Mouse (Mus musculus): ENCODE data around the gene Gm11492.

Gm11492 gene

DNA sequence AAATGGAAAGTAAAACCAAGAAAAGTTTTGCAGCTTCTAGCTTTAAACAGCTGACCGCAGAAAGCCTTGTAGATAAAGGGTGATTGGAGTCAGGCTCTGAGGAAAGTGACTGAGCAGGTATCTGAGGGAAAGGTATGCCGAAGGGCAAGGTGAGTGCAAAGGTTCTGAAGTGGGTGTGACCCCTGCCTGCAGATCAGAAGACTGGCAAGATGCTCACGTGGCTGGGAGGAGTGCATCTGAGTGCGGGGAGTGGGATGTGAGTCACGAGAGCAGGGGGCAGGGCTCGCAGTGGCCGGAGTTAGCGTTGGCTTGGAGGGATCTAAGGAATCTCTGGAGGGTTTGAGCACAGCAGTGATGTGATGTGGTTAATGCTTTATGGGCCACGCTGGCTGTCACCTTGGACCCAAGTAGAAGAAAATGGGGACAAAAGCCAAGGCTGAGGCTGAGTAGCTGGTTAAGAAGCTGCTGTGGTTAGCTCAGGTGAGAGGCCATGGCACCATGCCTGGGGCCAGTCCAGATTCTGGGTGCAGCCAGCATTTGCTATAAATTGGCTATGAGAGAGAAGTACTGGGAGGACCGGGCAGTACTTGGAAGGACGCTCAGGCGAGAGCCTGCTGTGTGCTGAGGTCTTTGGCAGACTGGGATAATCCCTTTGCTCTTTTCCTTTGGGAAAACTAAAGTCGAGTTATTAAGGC, 33.1 kb downstream of the Gm11492 start:
- DNase-seq (ENCODE audit: low spot score): no peak

DNA sequence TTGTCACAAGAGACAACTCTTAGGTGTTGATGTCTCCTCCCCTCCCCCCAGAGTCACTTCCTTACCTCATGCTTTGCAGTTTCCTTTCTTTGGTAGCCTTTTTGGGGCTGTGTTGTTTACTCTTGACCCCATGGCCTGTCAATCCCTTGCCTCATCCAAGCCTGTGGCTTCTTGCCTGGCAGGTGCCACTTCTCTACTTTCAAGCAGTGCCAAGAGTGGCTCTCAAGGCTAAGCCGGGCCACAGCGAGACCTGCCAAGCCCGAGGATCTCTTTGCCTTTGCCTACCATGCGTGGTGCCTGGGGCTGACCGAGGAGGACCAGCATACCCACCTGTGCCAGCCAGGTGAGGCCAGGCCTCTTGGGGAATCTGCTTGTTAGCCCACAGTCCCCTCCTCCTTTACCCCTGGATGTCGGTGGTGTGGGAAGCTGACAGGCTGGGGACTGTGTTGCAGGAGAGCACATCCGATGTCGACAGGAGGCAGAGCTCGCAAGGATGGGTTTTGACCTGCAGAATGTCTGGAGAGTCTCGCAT, 33.9 kb downstream of the Gm11492 start:
- no peak for DNase-seq (ENCODE audit: low spot score)

DNA sequence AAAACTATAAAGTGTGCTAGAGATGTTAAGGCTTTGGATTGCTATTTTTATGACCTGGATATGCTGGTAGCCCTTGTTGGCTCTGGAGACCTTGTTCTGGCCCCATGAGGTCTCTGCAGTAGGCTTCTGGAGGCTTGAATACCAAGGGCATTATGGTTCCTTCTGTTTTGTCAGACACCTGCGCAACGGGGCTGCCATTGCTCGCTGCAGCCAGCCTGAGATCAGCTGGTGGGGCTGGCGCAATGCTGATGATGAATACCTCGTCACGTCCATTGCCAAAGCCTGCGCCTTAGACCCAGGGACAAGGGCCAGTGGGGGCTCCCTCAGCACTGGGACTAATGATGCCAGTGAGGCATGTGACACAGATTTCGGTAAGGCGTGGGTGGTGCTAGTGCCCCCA, 35.8 kb downstream of the Gm11492 start:
- DNase-seq (ENCODE audit: low spot score): no peak

DNA sequence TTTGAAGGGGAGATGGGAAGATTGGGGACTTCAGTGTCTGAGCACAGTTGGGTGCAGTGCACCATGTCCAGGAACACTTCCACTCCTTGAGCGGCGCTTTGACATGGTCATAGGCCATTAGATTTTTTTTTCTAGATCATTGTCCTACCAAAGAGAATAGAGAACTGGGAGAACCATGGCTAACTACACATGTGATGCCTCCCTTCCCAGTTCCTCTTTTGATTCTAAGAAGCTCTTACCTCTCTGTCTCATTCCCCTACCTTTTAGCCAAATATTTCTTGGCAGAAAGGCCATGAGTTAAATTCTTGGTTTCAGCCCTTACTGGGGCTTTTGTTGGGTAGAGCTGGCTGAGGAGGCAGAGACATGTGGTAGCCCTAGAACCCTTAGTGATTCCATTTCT, 37.1 kb downstream of the Gm11492 start:
- DNase-seq (ENCODE audit: low spot score): no peak

DNA sequence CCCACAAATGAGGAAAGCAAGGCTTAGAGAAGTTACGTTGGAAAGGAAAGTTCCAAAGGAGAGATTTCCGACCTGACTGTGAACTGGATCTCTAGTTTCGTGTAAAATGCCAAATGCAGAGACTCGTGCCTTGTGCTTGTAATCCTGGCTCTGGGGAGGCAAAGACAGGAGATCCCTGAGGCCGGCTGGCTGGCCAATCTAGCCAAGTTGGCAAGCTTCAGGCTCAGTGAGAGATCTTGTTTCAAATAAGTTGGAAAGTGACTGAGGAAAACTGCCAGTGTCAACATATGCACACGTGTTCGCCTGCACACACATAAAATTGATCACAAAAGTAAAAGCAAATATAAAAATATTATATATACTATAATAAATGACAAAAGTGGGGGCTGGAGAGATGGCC, 42.8 kb downstream of the Gm11492 start:
- DNase-seq (ENCODE audit: low spot score): no peak

DNA sequence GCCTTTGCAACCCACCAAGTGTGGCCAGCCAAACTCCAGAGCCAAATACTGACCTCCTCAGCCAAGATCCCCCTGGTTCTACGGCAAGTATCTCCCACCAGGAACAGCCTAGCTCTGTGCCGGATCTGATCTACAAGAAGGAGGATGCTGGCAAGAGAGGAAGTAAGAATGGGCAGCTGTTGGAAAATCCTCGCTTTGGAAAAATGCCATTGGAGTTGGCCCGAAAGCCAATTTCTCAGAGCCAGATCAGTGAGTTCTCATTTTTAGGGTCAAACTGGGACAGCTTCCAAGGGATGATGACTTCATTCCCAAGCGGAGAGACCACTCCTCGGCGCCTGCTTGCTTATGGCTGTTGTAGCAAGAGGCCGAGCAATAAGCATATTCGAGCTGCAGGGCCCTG, 45.1 kb downstream of the Gm11492 start:
- no peak for DNase-seq (ENCODE audit: low spot score)

DNA sequence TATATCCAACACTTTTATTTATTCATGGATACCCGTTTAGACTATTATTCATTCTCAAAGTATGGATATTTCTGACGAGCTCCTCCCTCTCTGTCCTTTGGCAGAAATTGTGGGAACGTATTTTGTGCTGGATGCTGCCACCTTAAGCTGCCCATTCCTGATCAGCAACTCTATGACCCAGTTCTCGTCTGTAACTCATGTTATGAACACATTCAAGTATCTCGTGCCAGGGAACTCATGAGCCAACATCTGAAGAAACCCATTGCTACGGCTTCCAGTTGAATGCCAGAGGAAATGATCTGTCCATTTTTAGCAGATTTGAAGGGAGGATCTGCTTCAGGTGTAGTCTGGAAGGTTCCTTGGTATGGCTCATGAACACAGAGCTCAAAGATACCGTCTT, 47.5 kb downstream of the Gm11492 start:
- DNase-seq (ENCODE audit: low spot score): no peak

DNA sequence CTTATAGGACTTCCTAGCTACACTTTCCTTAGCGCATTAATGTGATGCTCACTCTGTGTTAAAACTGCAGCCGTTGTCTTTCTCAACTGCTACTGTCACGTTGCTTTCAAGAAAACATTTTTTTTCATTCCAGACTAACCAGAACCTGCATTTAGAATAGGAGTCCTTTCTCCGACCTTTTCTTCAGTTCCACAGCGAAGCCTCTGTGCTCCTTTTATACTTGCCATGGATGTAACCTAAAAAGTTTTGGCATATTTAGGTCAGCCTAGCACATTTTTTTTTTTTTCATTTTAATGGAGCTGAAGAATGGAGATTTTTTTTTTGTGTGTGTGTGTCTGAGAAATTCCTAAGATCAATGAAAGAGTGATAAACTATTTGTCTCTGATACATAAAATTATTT, 49.1 kb downstream of the Gm11492 start:
- no peak for DNase-seq (ENCODE audit: low spot score)

DNA sequence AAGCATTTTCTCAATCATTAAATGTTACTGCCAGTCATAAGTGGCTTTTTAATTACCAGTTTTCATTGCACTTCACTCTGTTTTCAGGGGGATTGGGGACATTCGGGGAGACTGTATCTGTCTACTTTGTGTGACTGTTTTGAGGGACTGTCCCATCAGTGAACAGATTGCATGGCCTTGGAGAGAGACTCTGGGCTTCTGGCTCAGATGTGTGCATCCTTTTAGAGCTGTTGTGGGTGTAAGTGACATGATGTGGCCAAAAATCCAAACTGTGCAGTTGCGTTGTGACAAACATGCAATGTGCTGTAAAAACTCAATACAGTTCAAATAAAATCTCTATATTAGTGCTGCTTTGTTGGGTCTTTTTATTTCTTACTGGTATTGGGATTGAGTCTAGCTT, 49.5 kb downstream of the Gm11492 start:
- no peak for DNase-seq (ENCODE audit: low spot score)

DNA sequence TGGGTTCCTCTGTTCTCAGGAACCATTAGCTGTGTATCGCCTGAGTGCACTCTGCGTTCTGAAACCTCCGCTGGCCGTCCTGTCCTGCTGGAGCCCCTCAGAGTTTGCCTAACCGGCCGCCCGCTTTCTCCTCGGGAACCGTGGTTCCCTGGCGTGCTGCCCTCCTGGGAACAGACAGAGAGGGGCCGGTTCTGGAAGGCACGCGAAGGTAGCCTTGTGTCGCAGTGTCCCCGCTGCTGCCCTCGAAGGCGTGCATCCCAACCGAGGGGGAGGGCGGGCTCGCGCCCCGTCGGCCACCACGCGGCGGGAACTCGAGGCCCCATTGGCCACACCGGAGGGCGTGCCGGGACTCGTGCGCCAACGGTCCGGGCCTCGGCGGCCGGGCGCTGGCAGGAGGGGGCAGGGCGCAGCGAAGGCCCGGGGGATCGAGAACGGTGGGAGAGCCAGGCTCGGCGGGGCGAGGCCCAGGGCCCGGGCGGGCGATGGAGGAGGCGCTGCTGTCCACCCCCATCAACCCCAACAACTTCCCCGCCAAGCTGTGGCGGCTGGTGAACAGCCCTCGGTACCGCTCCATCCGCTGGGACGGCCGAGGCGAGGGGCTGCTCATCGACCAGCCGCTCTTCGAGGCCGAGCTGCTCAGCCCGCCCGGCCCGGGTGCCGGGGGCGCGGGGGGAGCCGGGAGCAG, 50.5 kb downstream of the Gm11492 start, which contains the start of gene Hsf5:
Hsf5 (plus strand) TSS at position 375 of the 685 bp plus-strand sequence.
- no peak for DNase-seq (ENCODE audit: low spot score)

DNA sequence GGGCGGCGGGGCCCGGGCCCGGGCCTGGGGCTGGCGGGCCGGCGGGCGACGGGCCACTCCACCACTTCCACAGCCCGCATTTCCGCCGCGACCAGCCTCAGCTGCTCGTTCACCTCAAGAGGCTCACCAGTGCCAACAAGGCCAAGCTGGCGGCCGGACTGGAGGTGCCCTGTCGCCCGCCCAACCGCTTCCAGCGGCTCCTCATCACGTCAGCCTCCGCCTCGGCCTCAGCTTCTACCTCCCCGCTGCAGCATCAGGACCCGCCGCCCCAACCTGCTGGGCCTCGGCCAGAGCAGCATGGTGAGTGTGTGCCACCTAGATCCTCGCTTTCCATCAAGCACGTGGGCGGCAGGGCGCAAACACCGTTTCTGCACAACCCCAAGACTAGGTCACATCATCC, 51.2 kb downstream of the Gm11492 start:
- no peak for DNase-seq (ENCODE audit: low spot score)

All from ovary, postnatal 10 days (tissue).